Mouse (Mus musculus): ENCODE measurements around the gene Gm10382. TPM values are rescaled to one million over a fixed set of nuclear protein-coding genes. Genes with fewer than 3 reads are reported as not detected.

The Gm10382 gene
- polyA plus RNA-seq, 1 experiment from 2014 or later, result 0.59 TPM

DNA sequence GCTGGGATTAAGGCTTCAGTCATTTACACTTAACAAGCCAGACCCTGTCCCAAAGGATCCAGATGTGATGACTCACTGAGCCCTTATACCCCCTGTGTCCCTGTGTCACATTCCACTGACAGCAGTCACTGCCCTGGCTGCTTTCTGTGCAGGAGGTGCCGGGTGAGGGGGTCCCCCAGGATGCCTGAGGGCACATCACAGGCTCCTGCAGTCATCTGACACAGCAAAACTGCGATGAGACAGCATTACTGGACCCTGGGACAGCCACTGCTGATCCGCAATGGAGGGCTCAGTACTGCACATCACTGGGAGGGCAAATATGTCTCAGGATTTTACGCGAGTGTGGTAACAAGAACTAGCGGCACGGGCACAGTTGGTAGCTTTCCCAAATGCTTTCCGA, 38.1 kb upstream of the Gm10382 start:
- Histone ChIP-seq H3K4me2 (replicated peaks; ENCODE audit: low read depth, low read length) (no peak overlapping the region), H3K4me1 (replicated peaks; ENCODE audit: control insufficient read depth, insufficient read depth, low read length) (no peaks in the 10 kb centered on the region), H3K36me3 (ENCODE audit: control insufficient read depth, insufficient read depth, low read length) (no peaks in the 10 kb centered on the region), H3K9ac (ENCODE audit: low read depth, low read length) (no peak overlapping the region), H3K4me3 (ENCODE audit: low read depth, low read length) (no peak overlapping the region), H3K9me3 (ENCODE audit: control insufficient read depth, low read length) (no peaks in the 10 kb centered on the region), H3K27ac (ENCODE audit: low read depth, low read length) (no peak overlapping the region), H3K27me3 (ENCODE audit: control insufficient read depth, insufficient read depth, low read length) (no peaks in the 10 kb centered on the region)
- WGBS, result 71% methylated on average over 8 of the region's 8 CpGs
- ATAC-seq (ENCODE audit: low FRiP score) (no peak), DNase-seq (ENCODE audit: low spot score) (no peak)

DNA sequence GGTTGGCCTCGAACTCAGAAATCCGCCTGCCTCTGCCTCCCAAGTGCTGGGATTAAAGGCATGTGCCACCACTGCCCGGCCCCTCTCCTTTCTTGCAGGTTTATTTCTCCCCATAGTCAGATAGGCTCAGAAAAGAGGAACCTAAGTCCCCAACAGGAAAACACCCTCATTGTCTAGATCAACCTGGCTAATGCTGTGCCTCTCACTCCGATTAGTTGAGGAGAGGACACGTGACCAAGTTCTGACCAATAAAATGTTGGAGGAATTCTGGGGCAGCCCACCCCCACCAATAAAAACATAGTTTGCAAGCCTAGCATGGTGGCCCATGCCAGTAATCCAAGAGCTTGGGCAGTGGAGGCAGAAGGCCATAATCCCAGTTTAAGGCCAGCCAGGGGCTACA, 37.2 kb upstream of the Gm10382 start:
- Histone ChIP-seq H3K27ac (ENCODE audit: low read depth, low read length) (no peak overlapping the region), H3K27me3 (ENCODE audit: control insufficient read depth, insufficient read depth, low read length) (no peaks in the 10 kb centered on the region), H3K4me1 (replicated peaks; ENCODE audit: control insufficient read depth, insufficient read depth, low read length) (no peaks in the 10 kb centered on the region), H3K9me3 (ENCODE audit: control insufficient read depth, low read length) (no peaks in the 10 kb centered on the region), H3K36me3 (ENCODE audit: control insufficient read depth, insufficient read depth, low read length) (no peaks in the 10 kb centered on the region), H3K4me3 (ENCODE audit: low read depth, low read length) (no peak overlapping the region), H3K9ac (ENCODE audit: low read depth, low read length) (no peak overlapping the region), H3K4me2 (replicated peaks; ENCODE audit: low read depth, low read length) (no peak overlapping the region)
- ATAC-seq (ENCODE audit: low FRiP score) (no peak), DNase-seq (ENCODE audit: low spot score) (no peak)
- WGBS, result 90% methylated on average over 5 of the region's 5 CpGs

DNA sequence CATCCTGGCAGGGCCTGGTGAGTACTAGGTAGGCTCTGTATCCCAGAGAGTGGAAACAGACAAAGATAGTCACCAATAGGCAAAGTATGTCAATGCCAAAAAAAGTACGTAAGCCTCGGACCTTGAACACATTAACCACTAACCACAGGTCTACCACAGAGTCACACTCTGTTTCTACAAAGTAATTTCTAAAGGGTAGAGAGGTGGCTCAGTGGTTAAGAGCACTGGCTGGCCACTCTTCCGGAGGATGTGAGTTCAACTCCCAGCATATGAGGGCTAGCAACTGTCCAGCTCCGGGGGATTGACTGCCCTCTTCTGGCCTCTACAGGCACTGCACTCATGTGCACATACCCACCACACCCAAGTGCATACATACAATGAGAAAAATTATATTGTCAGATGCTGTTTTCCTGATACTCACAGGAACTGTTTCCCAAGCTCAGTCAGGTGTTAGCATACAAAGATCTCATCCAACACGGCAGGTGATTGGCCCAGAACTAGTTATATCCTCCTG, 36.3 kb upstream of the Gm10382 start:
- ATAC-seq (ENCODE audit: low FRiP score) (no peak), DNase-seq (ENCODE audit: low spot score) (no peak)
- Histone ChIP-seq H3K27ac (ENCODE audit: low read depth, low read length) (no peak overlapping the region), H3K27me3 (ENCODE audit: control insufficient read depth, insufficient read depth, low read length) (no peaks in the 10 kb centered on the region), H3K36me3 (ENCODE audit: control insufficient read depth, insufficient read depth, low read length) (no peaks in the 10 kb centered on the region), H3K4me1 (replicated peaks; ENCODE audit: control insufficient read depth, insufficient read depth, low read length) (no peaks in the 10 kb centered on the region), H3K9ac (ENCODE audit: low read depth, low read length) (no peak overlapping the region), H3K4me2 (replicated peaks; ENCODE audit: low read depth, low read length) (no peak overlapping the region), H3K9me3 (ENCODE audit: control insufficient read depth, low read length) (no peaks in the 10 kb centered on the region), H3K4me3 (ENCODE audit: low read depth, low read length) (no peak overlapping the region)
- 93% methylated on average over 5 of the region's 5 CpGs for WGBS

DNA sequence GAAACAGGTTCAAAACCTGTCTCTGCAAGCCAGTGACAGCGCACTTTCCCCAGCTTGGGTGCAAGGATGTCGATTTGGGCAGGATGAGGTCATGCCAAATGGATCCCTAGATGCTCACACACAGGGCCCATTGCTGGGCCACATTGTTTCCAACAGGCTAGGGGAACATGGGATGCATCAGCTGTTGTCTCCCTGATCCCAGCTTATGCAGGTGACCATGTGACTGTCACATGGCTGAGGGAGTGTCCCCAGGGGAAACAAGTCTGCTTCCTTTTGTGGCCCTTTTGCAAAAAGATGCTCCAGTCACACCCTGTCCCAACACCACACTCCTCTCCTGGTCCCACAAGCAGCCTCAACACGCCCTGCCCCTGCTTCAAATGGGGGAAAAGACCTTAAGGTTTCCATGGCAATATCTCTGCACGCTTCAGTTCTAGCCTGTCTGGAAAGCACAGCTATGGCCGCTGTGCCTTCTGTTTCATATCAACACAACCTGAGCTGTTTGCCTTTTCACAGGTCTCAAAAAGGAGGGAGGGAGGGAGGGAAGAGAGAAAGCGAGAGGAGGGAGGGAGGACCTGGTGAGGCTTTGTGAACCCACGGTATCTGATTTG, 34.1 kb upstream of the Gm10382 start:
- DNase-seq (ENCODE audit: low spot score) (no peak), ATAC-seq (ENCODE audit: low FRiP score) (no peak)
- Histone ChIP-seq H3K27me3 (ENCODE audit: control insufficient read depth, insufficient read depth, low read length) (no peaks in the 10 kb centered on the region), H3K27ac (ENCODE audit: low read depth, low read length) (no peak overlapping the region), H3K4me2 (replicated peaks; ENCODE audit: low read depth, low read length) (no peak overlapping the region), H3K4me3 (ENCODE audit: low read depth, low read length) (no peak overlapping the region), H3K9me3 (ENCODE audit: control insufficient read depth, low read length) (no peaks in the 10 kb centered on the region), H3K9ac (ENCODE audit: low read depth, low read length) (no peak overlapping the region), H3K4me1 (replicated peaks; ENCODE audit: control insufficient read depth, insufficient read depth, low read length) (no peaks in the 10 kb centered on the region), H3K36me3 (ENCODE audit: control insufficient read depth, insufficient read depth, low read length) (no peaks in the 10 kb centered on the region)
- 61% methylated on average over 7 of the region's 7 CpGs for WGBS

DNA sequence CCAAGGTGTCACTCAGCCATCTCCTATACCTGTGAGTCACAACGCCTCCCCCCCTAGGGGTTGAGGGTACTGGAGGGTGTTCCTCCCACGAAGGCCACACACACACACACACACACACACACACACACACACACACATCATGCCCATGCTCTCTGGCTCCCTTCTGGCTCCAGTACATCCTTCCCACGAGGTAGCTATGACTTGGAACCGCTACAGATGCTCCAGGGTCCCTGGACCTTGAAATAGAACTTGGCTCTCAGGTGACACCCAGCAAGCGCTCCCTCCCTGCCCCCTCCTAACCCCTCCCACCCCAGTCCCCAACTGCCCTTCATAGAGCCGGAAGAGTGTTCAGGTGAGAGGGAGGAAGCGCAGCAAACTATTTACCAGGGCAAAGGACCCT, 33.5 kb upstream of the Gm10382 start:
- DNase-seq (ENCODE audit: low spot score) (no peak), ATAC-seq (ENCODE audit: low FRiP score) (no peak)
- no peak overlapping the region for H3K9ac ChIP-seq (ENCODE audit: low read depth, low read length)
- no peaks in the 10 kb centered on the region for H3K36me3 ChIP-seq (ENCODE audit: control insufficient read depth, insufficient read depth, low read length)
- H3K9me3 ChIP-seq (ENCODE audit: control insufficient read depth, low read length), result no peaks in the 10 kb centered on the region
- H3K4me1 ChIP-seq (replicated peaks; ENCODE audit: control insufficient read depth, insufficient read depth, low read length), result no peaks in the 10 kb centered on the region
- no peak overlapping the region for H3K4me3 ChIP-seq (ENCODE audit: low read depth, low read length)
- WGBS, result 60% methylated on average over 7 of the region's 7 CpGs
- H3K27ac ChIP-seq (ENCODE audit: low read depth, low read length), result no peak overlapping the region
- no peaks in the 10 kb centered on the region for H3K27me3 ChIP-seq (ENCODE audit: control insufficient read depth, insufficient read depth, low read length)
- no peak overlapping the region for H3K4me2 ChIP-seq (replicated peaks; ENCODE audit: low read depth, low read length)

DNA sequence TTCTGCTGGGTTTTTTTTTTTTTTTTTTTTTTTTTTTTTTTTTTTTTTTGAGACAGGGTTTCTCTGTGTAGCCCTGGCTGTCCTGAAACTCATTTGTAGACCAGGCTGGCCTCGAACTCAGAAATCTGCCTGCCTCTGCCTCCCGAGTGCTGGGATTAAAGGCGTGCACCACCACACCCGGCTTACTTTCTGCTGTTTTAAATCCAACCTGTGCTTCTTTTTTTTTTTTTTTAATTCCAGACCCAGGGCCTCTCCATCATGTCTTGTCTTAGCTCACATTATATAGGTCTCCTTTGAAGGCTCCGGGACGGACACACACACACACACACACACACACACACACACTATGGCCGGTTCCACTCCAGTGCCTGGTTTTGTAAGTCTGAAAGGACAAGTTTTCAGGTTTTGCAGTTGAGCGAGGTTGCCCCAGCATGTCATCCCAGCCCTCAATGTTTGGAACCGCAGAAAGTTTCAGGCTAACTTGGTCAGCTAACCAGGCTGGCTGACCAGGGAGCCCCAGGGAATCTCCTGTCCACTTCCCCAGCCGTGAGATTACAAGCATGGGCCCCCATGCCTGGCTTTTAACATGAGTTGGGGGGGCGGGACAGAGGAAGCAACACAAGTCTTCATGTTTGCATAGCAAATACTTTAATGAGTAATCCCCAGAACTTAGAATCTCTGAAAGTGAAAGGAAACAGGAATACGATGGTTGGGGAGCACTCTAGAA, 31.4 kb upstream of the Gm10382 start:
- Histone ChIP-seq H3K36me3 (ENCODE audit: control insufficient read depth, insufficient read depth, low read length) (no peaks in the 10 kb centered on the region), H3K9me3 (ENCODE audit: control insufficient read depth, low read length) (no peaks in the 10 kb centered on the region), H3K4me1 (replicated peaks; ENCODE audit: control insufficient read depth, insufficient read depth, low read length) (no peaks in the 10 kb centered on the region), H3K27ac (ENCODE audit: low read depth, low read length) (no peak overlapping the region), H3K27me3 (ENCODE audit: control insufficient read depth, insufficient read depth, low read length) (no peaks in the 10 kb centered on the region), H3K9ac (ENCODE audit: low read depth, low read length) (no peak overlapping the region), H3K4me3 (ENCODE audit: low read depth, low read length) (no peak overlapping the region), H3K4me2 (replicated peaks; ENCODE audit: low read depth, low read length) (no peak overlapping the region)
- DNase-seq (ENCODE audit: low spot score), result no peak
- WGBS, result 75% methylated on average over 12 of the region's 12 CpGs
- no peak for ATAC-seq (ENCODE audit: low FRiP score)

DNA sequence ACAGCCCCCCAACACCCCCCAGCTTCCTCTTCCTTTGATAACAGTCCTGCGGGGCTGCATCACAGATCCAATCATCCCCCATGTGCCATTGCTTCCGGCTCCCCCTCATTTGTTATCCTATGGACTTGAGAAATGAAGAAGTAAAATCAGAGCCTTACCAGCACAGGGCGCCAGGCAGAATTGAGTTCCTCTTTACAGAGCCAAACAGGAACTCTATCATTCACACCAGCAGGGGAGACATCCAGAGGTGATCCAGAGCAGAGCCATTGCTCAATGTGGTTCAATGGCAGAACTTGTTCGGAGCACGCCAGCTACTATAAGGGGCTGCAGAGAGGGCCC, 30.9 kb upstream of the Gm10382 start:
- no peaks in the 10 kb centered on the region for H3K27me3 ChIP-seq (ENCODE audit: control insufficient read depth, insufficient read depth, low read length)
- no peak overlapping the region for H3K27ac ChIP-seq (ENCODE audit: low read depth, low read length)
- no peaks in the 10 kb centered on the region for H3K9me3 ChIP-seq (ENCODE audit: control insufficient read depth, low read length)
- H3K4me1 ChIP-seq (replicated peaks; ENCODE audit: control insufficient read depth, insufficient read depth, low read length), result no peaks in the 10 kb centered on the region
- H3K4me2 ChIP-seq (replicated peaks; ENCODE audit: low read depth, low read length), result no peak overlapping the region
- no peak for ATAC-seq (ENCODE audit: low FRiP score)
- no peaks in the 10 kb centered on the region for H3K36me3 ChIP-seq (ENCODE audit: control insufficient read depth, insufficient read depth, low read length)
- no peak overlapping the region for H3K9ac ChIP-seq (ENCODE audit: low read depth, low read length)
- no peak for DNase-seq (ENCODE audit: low spot score)
- no peak overlapping the region for H3K4me3 ChIP-seq (ENCODE audit: low read depth, low read length)
- WGBS, result 90% methylated on average over 5 of the region's 5 CpGs

DNA sequence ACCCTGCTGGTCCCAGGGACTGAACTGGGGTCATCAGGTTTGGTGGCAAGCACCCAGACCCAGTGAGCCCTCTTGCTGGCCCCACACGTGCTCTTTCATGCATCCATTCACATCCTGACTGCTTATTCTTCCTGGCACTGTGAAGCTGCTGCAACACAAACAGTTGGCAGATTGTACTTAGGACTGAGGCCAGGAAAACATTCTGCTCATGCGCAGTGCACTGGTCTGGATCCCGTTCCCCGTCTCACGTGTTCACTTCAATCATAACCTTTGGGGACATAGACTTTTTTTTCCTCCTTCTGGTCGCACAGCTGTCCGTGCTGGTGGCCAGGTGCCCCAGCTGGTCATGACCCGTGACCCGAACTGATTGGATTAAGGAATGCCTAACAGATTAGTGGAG, 28.6 kb upstream of the Gm10382 start:
- Histone ChIP-seq H3K36me3 (ENCODE audit: control insufficient read depth, insufficient read depth, low read length) (no peaks in the 10 kb centered on the region), H3K4me1 (replicated peaks; ENCODE audit: control insufficient read depth, insufficient read depth, low read length) (no peaks in the 10 kb centered on the region), H3K4me2 (replicated peaks; ENCODE audit: low read depth, low read length) (no peak overlapping the region), H3K27ac (ENCODE audit: low read depth, low read length) (no peak overlapping the region), H3K9me3 (ENCODE audit: control insufficient read depth, low read length) (no peaks in the 10 kb centered on the region), H3K27me3 (ENCODE audit: control insufficient read depth, insufficient read depth, low read length) (no peaks in the 10 kb centered on the region), H3K4me3 (ENCODE audit: low read depth, low read length) (no peak overlapping the region), H3K9ac (ENCODE audit: low read depth, low read length) (no peak overlapping the region)
- no peak for DNase-seq (ENCODE audit: low spot score)
- no peak for ATAC-seq (ENCODE audit: low FRiP score)
- 68% methylated on average over 9 of the region's 9 CpGs for WGBS

DNA sequence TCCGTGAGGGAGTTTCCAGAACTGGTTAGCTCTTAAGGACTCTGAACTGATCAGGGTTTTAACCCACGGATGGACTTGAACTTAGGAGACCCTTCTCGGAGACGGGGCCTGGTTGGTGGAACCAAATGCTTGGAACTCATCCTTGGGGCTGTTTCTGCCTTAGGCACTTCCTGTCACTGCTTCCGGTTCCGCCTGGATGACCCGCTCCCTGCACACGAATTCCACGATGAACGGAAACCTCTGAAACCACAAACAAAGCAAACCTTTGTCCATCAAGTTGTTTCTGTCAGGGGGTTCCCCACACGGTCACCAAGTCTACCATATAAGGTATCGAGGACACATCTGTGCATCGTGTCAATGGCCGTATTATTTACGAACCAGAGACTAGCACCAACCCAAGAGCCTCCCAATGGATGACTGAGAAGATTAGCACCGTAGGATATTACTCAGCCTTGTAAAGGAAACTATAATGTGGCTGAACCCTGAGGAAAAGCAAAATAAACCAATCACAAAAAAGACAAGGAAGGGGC, 28.1 kb upstream of the Gm10382 start:
- no peak overlapping the region for H3K27ac ChIP-seq (ENCODE audit: low read depth, low read length)
- no peaks in the 10 kb centered on the region for H3K4me1 ChIP-seq (replicated peaks; ENCODE audit: control insufficient read depth, insufficient read depth, low read length)
- H3K9ac ChIP-seq (ENCODE audit: low read depth, low read length), result no peak overlapping the region
- no peaks in the 10 kb centered on the region for H3K36me3 ChIP-seq (ENCODE audit: control insufficient read depth, insufficient read depth, low read length)
- WGBS, result 79% methylated on average over 16 of the region's 16 CpGs
- no peaks in the 10 kb centered on the region for H3K9me3 ChIP-seq (ENCODE audit: control insufficient read depth, low read length)
- DNase-seq (ENCODE audit: low spot score) (no peak), ATAC-seq (ENCODE audit: low FRiP score) (no peak)
- no peak overlapping the region for H3K4me3 ChIP-seq (ENCODE audit: low read depth, low read length)
- no peak overlapping the region for H3K4me2 ChIP-seq (replicated peaks; ENCODE audit: low read depth, low read length)
- H3K27me3 ChIP-seq (ENCODE audit: control insufficient read depth, insufficient read depth, low read length), result no peaks in the 10 kb centered on the region
